Mouse (Mus musculus) testis, adult 2 months (tissue): ENCODE measurements at regions not wholly inside any gene's neighbourhood (a gene's known extent, or its start where the extent isn't known, plus 50 kb on each side); places are given as distances from the start of the nearest gene placed in this dataset.

Experiments
- H3K27ac ChIP-seq: fragments of 200-500 bp; 2 replicates; pipeline ENCODE4 v1.5.1; 2012; ENCODE audit warnings: low read depth, low read length; ENCODE audit not compliant: control insufficient read depth, insufficient read depth
- H3K27me3 ChIP-seq: fragments of 200-500 bp; 2 replicates; pipeline ENCODE4 v1.6.1; 2012; ENCODE audit warnings: mild to moderate bottlenecking, low read length, moderate library complexity; ENCODE audit not compliant: control insufficient read depth, insufficient read depth
- H3K36me3 ChIP-seq: fragments of 200-500 bp; 2 replicates; pipeline ENCODE4 v1.6.1; 2012; ENCODE audit warnings: mild to moderate bottlenecking, low read length; ENCODE audit not compliant: control insufficient read depth, insufficient read depth
- H3K4me1 ChIP-seq: fragments of 200-500 bp; 2 replicates; pipeline ENCODE4 v1.6.1; 2012; ENCODE audit warnings: low read length; ENCODE audit not compliant: control insufficient read depth, insufficient read depth
- H3K4me3 ChIP-seq: fragments of 200-500 bp; 2 replicates; pipeline ENCODE4 v1.5.1; 2012; ENCODE audit warnings: low read depth, mild to moderate bottlenecking, low read length, moderate library complexity, mixed read lengths; ENCODE audit not compliant: control insufficient read depth
- CTCF ChIP-seq: fragments of 200-500 bp; IDR thresholded peaks from 2 replicates; pipeline ENCODE4 v1.5.1; 2012; ENCODE audit warnings: low read depth, mild to moderate bottlenecking, inconsistent platforms, low read length, moderate library complexity; ENCODE audit not compliant: control insufficient read depth, insufficient read depth, insufficient replicate concordance
- POLR2A ChIP-seq: fragments of 200-500 bp; IDR thresholded peaks from 2 replicates; pipeline ENCODE4 v1.6.1; 2012; ENCODE audit warnings: low read depth, mild to moderate bottlenecking, inconsistent platforms, low read length, moderate library complexity; ENCODE audit not compliant: control insufficient read depth

DNA sequence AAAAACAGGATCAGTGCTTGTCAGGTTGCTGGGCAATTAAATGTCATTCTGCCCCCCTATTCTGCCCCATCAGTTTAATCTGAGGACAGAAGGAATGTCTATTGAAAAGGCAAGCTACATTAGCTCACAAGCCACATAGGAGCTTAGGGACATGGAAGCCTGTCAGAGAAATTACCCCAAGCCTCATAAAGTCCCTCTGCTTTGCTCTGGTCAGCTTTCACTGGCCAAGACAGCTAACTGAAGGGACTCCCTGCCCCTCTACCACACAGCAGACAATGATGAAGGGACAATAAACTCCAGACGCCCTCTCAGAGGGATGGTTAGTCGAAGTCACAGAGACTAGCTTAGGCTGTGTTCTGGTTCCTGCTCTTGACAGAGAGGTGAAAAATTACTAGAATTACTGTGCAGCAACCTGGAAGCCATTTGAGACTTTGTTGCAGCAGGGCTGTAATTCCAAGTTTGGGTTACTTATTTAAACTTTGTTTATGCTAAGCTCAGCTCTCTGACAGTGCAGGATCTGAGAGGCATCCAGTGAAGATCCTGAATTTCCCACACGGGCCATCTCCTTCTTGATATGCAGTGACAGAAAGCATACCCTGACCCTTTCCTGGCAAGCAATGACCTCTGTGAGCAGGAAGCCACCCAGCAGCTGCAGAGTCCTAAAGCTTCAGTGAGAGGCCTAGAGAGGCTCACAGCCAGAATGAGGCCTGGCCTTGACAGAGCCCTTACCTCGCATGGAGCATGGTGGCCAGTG, 95.2 kb upstream of the Tmtc1 start:
- Histone ChIP-seq H3K4me1 (no peaks in the 10 kb centered on the region), H3K4me3 (no peak overlapping the region), H3K27me3 (no peaks in the 10 kb centered on the region), H3K36me3 (no peaks in the 10 kb centered on the region), H3K27ac (no peak overlapping the region)
- TF ChIP-seq CTCF: no peak
- TF ChIP-seq POLR2A: no peak

DNA sequence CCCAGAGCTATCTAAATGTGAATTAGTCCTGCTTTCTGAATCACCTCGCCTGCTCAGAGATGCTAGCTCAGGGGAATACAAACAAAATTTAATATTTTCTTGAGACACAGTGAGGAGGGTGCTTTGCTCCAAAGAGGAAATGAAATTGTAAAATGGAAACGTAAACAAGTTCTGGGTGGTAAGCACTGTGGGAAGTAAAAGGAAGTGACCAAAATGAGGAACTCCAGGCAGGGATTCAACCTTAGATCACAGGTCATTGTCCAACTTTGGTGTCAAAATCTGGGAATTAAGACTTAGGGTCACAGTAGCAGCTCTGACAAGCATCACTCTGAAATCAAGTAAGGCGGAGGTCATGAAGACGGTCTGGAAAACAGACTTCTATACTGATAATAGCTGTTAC, 90.2 kb upstream of the Tmtc1 start:
- H3K36me3 ChIP-seq: no peaks in the 10 kb centered on the region
- H3K27me3 ChIP-seq: no peaks in the 10 kb centered on the region
- no peaks in the 10 kb centered on the region; the same call in 1 of the 2 replicates for H3K4me1 ChIP-seq
- H3K27ac ChIP-seq: no peak overlapping the region
- TF ChIP-seq CTCF (no peak), POLR2A (no peak)
- H3K4me3 ChIP-seq: no peak overlapping the region

DNA sequence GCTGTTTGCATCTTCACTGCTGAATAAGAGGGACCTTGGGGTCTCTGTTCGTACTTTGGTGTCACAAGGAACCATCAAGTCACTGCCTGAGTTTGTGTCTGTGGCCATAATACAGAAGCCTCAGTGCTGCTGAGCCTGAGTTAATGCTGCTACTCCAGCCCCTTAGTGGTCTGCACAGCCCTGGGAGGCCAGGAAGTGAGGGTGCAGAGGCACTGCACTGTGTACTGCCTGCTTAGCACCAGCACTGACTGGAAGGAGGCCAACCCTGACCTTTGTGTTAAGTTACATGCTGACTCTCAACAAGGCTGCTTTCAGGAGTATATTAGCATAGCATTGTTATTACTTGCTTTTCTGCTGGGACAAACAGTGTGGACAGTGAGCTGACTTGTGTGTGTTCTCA, 86.9 kb upstream of the Tmtc1 start:
- TF ChIP-seq CTCF: no peak
- TF ChIP-seq POLR2A: no peak
- no peaks in the 10 kb centered on the region for H3K27me3 ChIP-seq
- no peaks in the 10 kb centered on the region; the same call in 1 of the 2 replicates for H3K4me1 ChIP-seq
- no peak overlapping the region for H3K27ac ChIP-seq
- H3K36me3 ChIP-seq: no peaks in the 10 kb centered on the region
- H3K4me3 ChIP-seq: no peak overlapping the region

DNA sequence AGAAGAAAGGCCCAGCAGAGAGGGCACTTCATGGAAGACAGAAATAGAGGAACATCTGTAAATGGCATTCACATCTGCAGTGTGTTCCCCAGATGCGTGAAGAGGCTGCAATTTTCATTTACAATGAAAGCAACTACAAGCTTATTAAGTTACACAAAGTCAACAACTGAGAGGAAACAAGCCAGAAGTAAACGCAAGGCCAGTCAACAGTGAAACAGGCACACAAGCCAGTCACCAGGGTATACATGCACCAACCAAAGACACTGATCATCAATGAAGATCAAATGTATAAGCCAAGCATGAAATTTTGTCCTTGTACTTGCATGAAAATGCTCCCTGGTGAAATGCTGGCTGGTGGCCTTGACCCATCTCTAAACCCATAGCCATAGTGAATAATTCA, 84.4 kb upstream of the Tmtc1 start:
- Histone ChIP-seq H3K36me3 (no peaks in the 10 kb centered on the region), H3K27me3 (no peaks in the 10 kb centered on the region), H3K4me3 (no peak overlapping the region), H3K4me1 (no peaks in the 10 kb centered on the region; the same call in 1 of the 2 replicates), H3K27ac (no peak overlapping the region)
- TF ChIP-seq POLR2A (no peak), CTCF (no peak)

DNA sequence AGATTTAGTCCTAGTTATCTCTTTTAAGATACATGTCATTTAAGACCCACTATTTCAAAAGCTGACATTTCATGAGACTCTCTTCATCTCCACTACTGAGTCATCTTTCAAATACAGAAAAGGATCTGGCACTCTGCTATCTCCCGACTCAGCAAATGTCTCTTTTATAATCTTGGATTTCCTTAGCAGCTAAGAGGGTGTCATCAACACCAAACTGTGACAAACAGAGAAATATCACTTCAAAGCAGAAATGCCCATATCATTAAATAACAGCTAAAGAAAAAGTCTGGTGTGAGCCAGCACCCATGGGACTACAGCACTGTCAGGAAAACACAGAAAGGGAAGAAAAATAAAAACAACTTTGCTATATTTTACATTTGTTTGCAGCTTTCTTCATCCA, 78.7 kb upstream of the Tmtc1 start:
- H3K4me3 ChIP-seq: no peak overlapping the region
- H3K27ac ChIP-seq: no peak overlapping the region
- H3K27me3 ChIP-seq: no peaks in the 10 kb centered on the region
- no peaks in the 10 kb centered on the region for H3K36me3 ChIP-seq
- TF ChIP-seq POLR2A (no peak), CTCF (no peak)
- no peaks in the 10 kb centered on the region for H3K4me1 ChIP-seq

DNA sequence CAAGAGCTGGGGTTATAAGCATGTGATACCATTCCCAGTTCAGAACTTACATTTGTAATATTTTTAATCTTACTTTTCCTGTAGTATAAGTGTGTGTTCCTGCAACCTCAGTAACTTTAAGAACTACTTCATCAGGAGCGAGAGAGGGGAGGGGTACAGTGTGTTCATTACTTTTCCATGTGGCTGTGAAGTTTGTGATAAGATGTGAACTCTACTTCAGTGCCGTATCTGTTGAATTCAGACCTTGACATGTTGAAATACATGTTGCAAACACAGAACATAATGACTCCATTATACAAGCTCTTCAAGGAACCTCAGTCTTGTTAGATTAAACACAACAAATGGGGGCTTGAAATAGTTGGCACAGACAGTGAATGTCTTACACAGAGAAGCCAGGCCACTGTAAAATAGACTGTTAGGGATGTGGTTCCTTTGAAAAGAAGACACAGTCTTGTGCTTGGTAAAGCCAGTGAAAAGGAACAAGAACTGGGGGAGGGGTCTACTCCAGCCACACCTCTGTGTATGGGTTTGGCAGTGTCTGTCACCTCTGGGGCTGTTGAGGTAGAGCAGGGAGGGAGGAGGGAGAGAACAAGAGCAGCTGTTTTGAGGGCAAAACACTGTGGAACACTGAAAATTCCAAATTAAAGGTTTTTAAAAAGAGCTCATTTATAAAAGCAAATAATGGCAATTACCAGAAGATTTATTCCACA, 73.5 kb upstream of the Tmtc1 start:
- Histone ChIP-seq H3K4me1 (no peaks in the 10 kb centered on the region), H3K27me3 (no peaks in the 10 kb centered on the region), H3K36me3 (no peaks in the 10 kb centered on the region), H3K4me3 (no peak overlapping the region), H3K27ac (no peak overlapping the region; the same call in 1 of the 2 replicates)
- TF ChIP-seq CTCF (no peak), POLR2A (no peak)

DNA sequence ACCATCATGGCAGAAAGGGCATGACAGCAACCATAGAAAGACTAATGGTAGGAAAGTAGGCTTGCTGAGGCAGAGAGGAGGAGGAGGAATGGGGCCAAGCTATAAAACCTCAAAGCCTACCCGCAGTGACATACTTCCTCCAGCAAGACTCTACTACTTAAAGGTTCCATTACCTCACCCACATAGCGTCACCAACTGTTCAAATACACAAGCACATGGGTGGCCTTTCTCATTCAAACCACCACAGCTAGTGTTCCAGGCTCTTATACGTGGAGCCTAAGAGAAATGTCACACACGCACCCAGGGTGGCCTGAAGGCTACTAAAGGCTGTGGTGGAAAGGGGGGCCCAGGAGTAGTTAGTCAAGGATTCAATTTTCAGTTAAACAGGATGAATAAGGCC, 72.5 kb upstream of the Tmtc1 start:
- no peak overlapping the region for H3K4me3 ChIP-seq
- no peak overlapping the region for H3K27ac ChIP-seq
- TF ChIP-seq CTCF: no peak
- no peak for TF ChIP-seq POLR2A
- no peaks in the 10 kb centered on the region for H3K4me1 ChIP-seq
- no peaks in the 10 kb centered on the region for H3K27me3 ChIP-seq
- H3K36me3 ChIP-seq: no peaks in the 10 kb centered on the region

DNA sequence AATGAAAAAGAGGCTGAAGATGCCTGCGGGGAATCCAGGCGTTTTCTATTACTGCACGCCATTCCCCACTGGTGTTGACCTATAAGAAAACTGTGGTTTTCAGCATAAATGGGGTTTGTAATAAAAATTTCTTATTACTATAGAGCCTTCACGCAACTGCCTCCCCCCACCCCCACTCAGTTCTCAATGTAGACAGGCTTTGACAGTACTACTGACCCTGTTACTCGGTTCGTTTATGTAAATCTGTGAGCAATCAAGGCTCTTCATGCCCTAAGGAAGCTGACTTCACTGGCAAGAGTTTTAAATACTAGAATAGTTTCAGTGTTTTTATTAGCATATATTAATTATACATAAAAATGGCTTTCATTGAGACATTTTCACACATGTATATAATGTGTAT, 70.9 kb upstream of the Tmtc1 start:
- H3K36me3 ChIP-seq: no peaks in the 10 kb centered on the region
- no peak overlapping the region for H3K27ac ChIP-seq
- no peaks in the 10 kb centered on the region for H3K27me3 ChIP-seq
- H3K4me3 ChIP-seq: no peak overlapping the region
- H3K4me1 ChIP-seq: no peaks in the 10 kb centered on the region
- no peak for TF ChIP-seq CTCF
- no peak for TF ChIP-seq POLR2A
